Mouse (Mus musculus): ENCODE data around the gene Lrrc20. TPM values are rescaled to one million over a fixed set of nuclear protein-coding genes. Genes with fewer than 3 reads are reported as not detected.
A peak's percentile ranks its signal among the peaks of the same experiment; 100 is the strongest.
"Not testable (repeated sequence)": the region's sequence is repeated elsewhere in the genome, so short reads cannot be mapped to it uniquely, and the experiment has no call there.

Gene Lrrc20
- polyA plus RNA-seq, 1 experiment, result 7.4 TPM

- Histone ChIP-seq H3K4me3 (ENCODE audit: low read depth, low read length) (peak within 1 kb of the TSS; percentile 98), H3K27ac (ENCODE audit: insufficient read depth, low read depth, low read length) (peak within 1 kb of the TSS; percentile 80), H3K36me3 (ENCODE audit: control insufficient read depth, insufficient read depth, low read length) (peaks cover 8% of the 10 kb centered on the region; the same call in 1 of the 2 replicates), H3K4me1 (ENCODE audit: control insufficient read depth, insufficient read depth, insufficient read length, low read length) (peaks cover 17% of the 10 kb centered on the region), H3K27me3 (ENCODE audit: control insufficient read depth, insufficient read depth, low read length) (no peaks in the 10 kb centered on the region)
- TF ChIP-seq CTCF (IDR thresholded peaks at IDR 0.05; ENCODE audit: extremely low read depth, insufficient read length, insufficient replicate concordance, low read depth, low read length) (no peak), POLR2A (IDR thresholded peaks at IDR 0.05; ENCODE audit: low read depth, low read length) (peak; percentile 93)
- WGBS, result under 1% methylated on average over 35 of the region's 36 CpGs
Measured at GRCm38 (mm10) chr10:61452645-61453044, 23.0 kb upstream of the Lrrc20 start, which contains the start of gene Eif4ebp2. Gene Eif4ebp2, minus strand, starts transcription at chr10:61452661.

- not testable (repeated sequence) for H3K27ac ChIP-seq (ENCODE audit: insufficient read depth, low read depth, low read length); H3K27me3 ChIP-seq (ENCODE audit: control insufficient read depth, insufficient read depth, low read length); H3K4me3 ChIP-seq (ENCODE audit: low read depth, low read length); H3K36me3 ChIP-seq (ENCODE audit: control insufficient read depth, insufficient read depth, low read length)
- peaks cover 17% of the 10 kb centered on the region for H3K4me1 ChIP-seq (ENCODE audit: control insufficient read depth, insufficient read depth, insufficient read length, low read length)
- WGBS, result 57% methylated on average over 3 of the region's 3 CpGs
Measured at GRCm38 (mm10) chr10:61453171-61453570, 22.4 kb upstream of the Lrrc20 start.

- Histone ChIP-seq H3K27ac (ENCODE audit: insufficient read depth, low read depth, low read length) (no peak overlapping the region), H3K27me3 (ENCODE audit: control insufficient read depth, insufficient read depth, low read length) (no peaks in the 10 kb centered on the region), H3K36me3 (ENCODE audit: control insufficient read depth, insufficient read depth, low read length) (no peaks in the 10 kb centered on the region), H3K4me1 (ENCODE audit: control insufficient read depth, insufficient read depth, insufficient read length, low read length) (no peaks in the 10 kb centered on the region), H3K4me3 (ENCODE audit: low read depth, low read length) (no peak overlapping the region)
- no peak for TF ChIP-seq POLR2A (IDR thresholded peaks at IDR 0.05; ENCODE audit: low read depth, low read length)
- no peak for TF ChIP-seq CTCF (IDR thresholded peaks at IDR 0.05; ENCODE audit: extremely low read depth, insufficient read length, insufficient replicate concordance, low read depth, low read length)
- WGBS, result 82% methylated on average over 3 of the region's 3 CpGs
Measured at GRCm38 (mm10) chr10:61457182-61457581, 18.4 kb upstream of the Lrrc20 start.

GRCm38 (mm10) chr10:61465009-61465408 is 10.6 kb upstream of the Lrrc20 start:
- TF ChIP-seq POLR2A (IDR thresholded peaks at IDR 0.05; ENCODE audit: low read depth, low read length), result no peak
- TF ChIP-seq CTCF (IDR thresholded peaks at IDR 0.05; ENCODE audit: extremely low read depth, insufficient read length, insufficient replicate concordance, low read depth, low read length), result no peak
- no peaks in the 10 kb centered on the region for H3K27me3 ChIP-seq (ENCODE audit: control insufficient read depth, insufficient read depth, low read length)
- WGBS, result 18% methylated on average over 4 of the region's 4 CpGs
- H3K4me3 ChIP-seq (ENCODE audit: low read depth, low read length), result no peak overlapping the region
- H3K4me1 ChIP-seq (ENCODE audit: control insufficient read depth, insufficient read depth, insufficient read length, low read length), result peaks cover 6% of the 10 kb centered on the region
- H3K36me3 ChIP-seq (ENCODE audit: control insufficient read depth, insufficient read depth, low read length), result no peaks in the 10 kb centered on the region
- no peak overlapping the region for H3K27ac ChIP-seq (ENCODE audit: insufficient read depth, low read depth, low read length)

GRCm38 (mm10) chr10:61466242-61466641 is 9.4 kb upstream of the Lrrc20 start:
- Histone ChIP-seq H3K4me3 (ENCODE audit: low read depth, low read length) (no peak overlapping the region), H3K27me3 (ENCODE audit: control insufficient read depth, insufficient read depth, low read length) (no peaks in the 10 kb centered on the region), H3K27ac (ENCODE audit: insufficient read depth, low read depth, low read length) (no peak overlapping the region), H3K4me1 (ENCODE audit: control insufficient read depth, insufficient read depth, insufficient read length, low read length) (peaks cover 6% of the 10 kb centered on the region), H3K36me3 (ENCODE audit: control insufficient read depth, insufficient read depth, low read length) (no peaks in the 10 kb centered on the region)
- peak; percentile 52; the same call in 1 of the 2 replicates for TF ChIP-seq CTCF (IDR thresholded peaks at IDR 0.05; ENCODE audit: extremely low read depth, insufficient read length, insufficient replicate concordance, low read depth, low read length)
- TF ChIP-seq POLR2A (IDR thresholded peaks at IDR 0.05; ENCODE audit: low read depth, low read length), result no peak
- 62% methylated on average over 8 of the region's 8 CpGs for WGBS

- Histone ChIP-seq H3K4me1 (ENCODE audit: control insufficient read depth, insufficient read depth, insufficient read length, low read length) (peaks cover 6% of the 10 kb centered on the region), H3K36me3 (ENCODE audit: control insufficient read depth, insufficient read depth, low read length) (no peaks in the 10 kb centered on the region), H3K4me3 (ENCODE audit: low read depth, low read length) (no peak overlapping the region), H3K27ac (ENCODE audit: insufficient read depth, low read depth, low read length) (no peak overlapping the region), H3K27me3 (ENCODE audit: control insufficient read depth, insufficient read depth, low read length) (no peaks in the 10 kb centered on the region)
- TF ChIP-seq CTCF (IDR thresholded peaks at IDR 0.05; ENCODE audit: extremely low read depth, insufficient read length, insufficient replicate concordance, low read depth, low read length) (peak; percentile 52; the same call in 1 of the 2 replicates), POLR2A (IDR thresholded peaks at IDR 0.05; ENCODE audit: low read depth, low read length) (no peak)
- 21% methylated on average over 5 of the region's 5 CpGs for WGBS
Measured at GRCm38 (mm10) chr10:61466873-61467272, 8.7 kb upstream of the Lrrc20 start.

GRCm38 (mm10) chr10:61468900-61469299 is 6.7 kb upstream of the Lrrc20 start:
- peaks cover 6% of the 10 kb centered on the region for H3K4me1 ChIP-seq (ENCODE audit: control insufficient read depth, insufficient read depth, insufficient read length, low read length)
- 39% methylated on average over 7 of the region's 7 CpGs for WGBS
- no peak overlapping the region for H3K27ac ChIP-seq (ENCODE audit: insufficient read depth, low read depth, low read length)
- TF ChIP-seq CTCF (IDR thresholded peaks at IDR 0.05; ENCODE audit: extremely low read depth, insufficient read length, insufficient replicate concordance, low read depth, low read length), result no peak
- no peak for TF ChIP-seq POLR2A (IDR thresholded peaks at IDR 0.05; ENCODE audit: low read depth, low read length)
- no peaks in the 10 kb centered on the region for H3K27me3 ChIP-seq (ENCODE audit: control insufficient read depth, insufficient read depth, low read length)
- no peak overlapping the region for H3K4me3 ChIP-seq (ENCODE audit: low read depth, low read length)
- no peaks in the 10 kb centered on the region for H3K36me3 ChIP-seq (ENCODE audit: control insufficient read depth, insufficient read depth, low read length)

- no peak overlapping the region for H3K4me3 ChIP-seq (ENCODE audit: low read depth, low read length)
- no peaks in the 10 kb centered on the region for H3K27me3 ChIP-seq (ENCODE audit: control insufficient read depth, insufficient read depth, low read length)
- no peak overlapping the region for H3K27ac ChIP-seq (ENCODE audit: insufficient read depth, low read depth, low read length)
- H3K36me3 ChIP-seq (ENCODE audit: control insufficient read depth, insufficient read depth, low read length), result no peaks in the 10 kb centered on the region
- TF ChIP-seq POLR2A (IDR thresholded peaks at IDR 0.05; ENCODE audit: low read depth, low read length), result no peak
- TF ChIP-seq CTCF (IDR thresholded peaks at IDR 0.05; ENCODE audit: extremely low read depth, insufficient read length, insufficient replicate concordance, low read depth, low read length), result no peak
- H3K4me1 ChIP-seq (ENCODE audit: control insufficient read depth, insufficient read depth, insufficient read length, low read length), result peaks cover 5% of the 10 kb centered on the region
- 71% methylated on average over 3 of the region's 3 CpGs for WGBS
Measured at GRCm38 (mm10) chr10:61473640-61474039, 2.0 kb upstream of the Lrrc20 start.

Data from small intestine, adult 2 months (tissue).